Mouse (Mus musculus) heart, postnatal 14 days (tissue): Measurements from ENCODE around the gene Klhdc4. TPM values are rescaled to one million over a fixed set of nuclear protein-coding genes. Genes with fewer than 3 reads are reported as not detected.

Experiments used
- DNase-seq, 2 experiments: peaks; one replicate each; pipeline ENCODE4 v3.0.0; 2021 to 2022
- intact Hi-C: fragments of 180-260 bp; cut with DNase I; formaldehyde crosslinking; loops from one replicate; pipeline ENCODE4 v1.15.1; 2025
- total RNA-seq, 2 experiments: library from RNA; stranded (reverse); gene quantifications; 2 replicates each; pipeline ENCODE4 v1.2.3; 2021

The Klhdc4 gene
- total RNA-seq, 2 experiments from 2014 or later: 13.2 to 13.8 TPM

GRCm38 (mm10) chr8:121850821-121851470 lies 21.6 kb upstream of the Klhdc4 start:
- intact Hi-C loops: loop anchor here (1.0 to 2.0 kb wide), 2 partner anchors 58 to 74 kb away; no protein-coding TSS in a partner anchor
- DNase-seq: peak; percentile 95 to 99

- no peak for DNase-seq
- intact Hi-C loops: loop anchor here (1.0 to 2.0 kb wide), 2 partner anchors 59 to 74 kb away; no protein-coding TSS in a partner anchor
Observed at GRCm38 (mm10) chr8:121850436-121850820, 21.1 kb upstream of the Klhdc4 start.

- intact Hi-C loops: loop anchor here (1.0 to 2.0 kb wide), 2 partner anchors 59 to 75 kb away; no protein-coding TSS in a partner anchor
- peak; percentile 75 for DNase-seq
Observed at GRCm38 (mm10) chr8:121850018-121850417, 20.6 kb upstream of the Klhdc4 start.

- intact Hi-C loops: no loop called here
- no peak for DNase-seq
Observed at GRCm38 (mm10) chr8:121849303-121849702, 19.9 kb upstream of the Klhdc4 start.

GRCm38 (mm10) chr8:121848495-121848894 lies 19.1 kb upstream of the Klhdc4 start:
- intact Hi-C loops: no loop called here
- DNase-seq: no peak

- intact Hi-C loops: no loop called here
- no peak for DNase-seq
Observed at GRCm38 (mm10) chr8:121847987-121848386, 18.6 kb upstream of the Klhdc4 start.

GRCm38 (mm10) chr8:121847261-121847822 lies 18.0 kb upstream of the Klhdc4 start:
- intact Hi-C loops: no loop called here
- DNase-seq: no peak

DNA sequence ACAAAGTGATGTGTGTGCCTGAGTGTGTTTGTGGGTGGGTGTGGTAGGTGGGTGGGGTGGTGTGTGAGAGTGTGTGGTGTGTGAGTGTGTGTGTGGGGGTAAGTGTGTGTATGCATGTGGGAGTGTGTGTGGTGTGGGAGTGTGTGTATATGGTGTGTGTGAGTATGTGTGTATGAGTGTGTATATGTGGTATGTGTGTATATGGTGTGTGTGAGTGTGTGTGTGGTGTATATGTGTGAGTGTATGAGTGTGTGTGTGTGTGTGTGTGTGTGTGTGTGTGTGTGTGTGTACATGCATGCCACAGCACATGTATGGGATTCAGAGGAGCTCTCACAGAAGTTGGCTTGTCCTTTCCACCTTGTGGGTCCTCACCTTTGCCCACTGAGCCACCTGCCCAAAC lies 17.4 kb upstream of the Klhdc4 start:
- intact Hi-C loops: no loop called here
- DNase-seq: no peak

- no peak for DNase-seq
- intact Hi-C loops: no loop called here
Observed at GRCm38 (mm10) chr8:121844765-121845164, 15.4 kb upstream of the Klhdc4 start.

DNA sequence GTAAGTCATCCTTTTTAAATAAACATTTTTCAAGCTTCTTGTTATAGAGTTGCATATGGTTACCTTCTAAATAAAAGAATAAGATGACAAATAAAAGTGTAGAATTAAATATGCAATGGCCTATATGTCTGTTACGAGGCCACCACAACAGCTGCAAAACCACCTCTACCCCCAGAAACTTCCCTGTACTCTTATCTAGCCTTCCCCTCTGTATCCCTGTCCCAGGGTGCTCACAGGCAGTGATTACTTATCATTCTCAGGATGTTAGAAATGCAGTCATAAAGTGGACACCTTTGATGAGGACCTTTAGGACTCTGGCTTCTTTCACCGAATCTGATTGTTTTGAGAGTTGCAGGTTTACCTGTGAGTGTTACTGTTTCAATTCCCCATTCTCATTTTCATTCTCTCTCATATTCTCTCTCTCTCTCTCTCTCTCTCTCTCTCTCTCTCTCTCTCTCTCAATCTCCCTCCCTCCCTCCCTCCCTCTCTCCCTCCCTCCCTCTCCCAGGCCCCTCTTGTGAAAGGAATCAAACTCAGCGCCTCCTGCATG lies 13.9 kb upstream of the Klhdc4 start:
- intact Hi-C loops: no loop called here
- no peak for DNase-seq

DNA sequence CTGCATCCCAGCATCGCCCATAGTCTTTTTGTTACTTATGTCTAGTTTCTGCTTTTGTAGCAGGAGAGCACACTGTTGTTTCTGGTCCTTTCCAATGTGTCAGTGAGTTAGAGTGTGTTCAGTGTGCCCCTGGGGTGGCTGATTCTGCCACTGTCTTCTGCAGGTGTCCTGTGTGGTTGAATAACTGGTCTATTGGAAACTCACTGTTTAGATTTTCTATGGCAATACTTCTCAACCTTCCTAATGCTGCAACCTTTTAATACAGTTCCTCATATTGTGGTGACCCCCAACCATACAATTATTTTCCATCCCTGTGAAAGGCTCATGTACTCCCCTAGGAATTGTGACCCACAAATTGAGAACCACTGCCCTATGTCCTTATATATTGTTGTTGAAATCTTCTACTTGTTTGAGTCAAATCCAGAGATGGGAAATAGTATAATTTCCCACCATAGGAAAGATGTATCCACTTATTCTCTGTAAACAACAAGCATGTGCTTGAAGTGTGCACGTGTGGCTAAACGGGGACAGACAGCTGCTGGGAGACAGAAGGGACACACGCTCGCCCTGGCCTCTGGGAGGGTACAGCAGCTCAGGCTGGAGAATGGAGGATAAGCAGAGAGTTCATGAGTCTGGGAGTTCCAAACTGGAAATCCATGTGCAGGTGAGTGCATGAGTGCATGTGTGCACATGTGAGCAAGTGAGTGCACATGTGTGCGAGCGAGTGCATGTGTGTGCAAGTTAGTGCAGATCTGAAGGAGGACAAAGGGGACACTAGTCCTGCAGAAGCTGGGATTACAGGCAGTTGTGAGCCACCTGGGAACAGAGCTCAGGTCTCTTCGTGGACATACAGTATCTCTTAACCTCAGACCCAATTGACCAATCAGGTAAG lies 12.9 kb upstream of the Klhdc4 start:
- intact Hi-C loops: no loop called here
- DNase-seq: no peak

- DNase-seq: peak in 1 of 2 experiments; percentile 45
- intact Hi-C loops: no loop called here
Observed at GRCm38 (mm10) chr8:121841242-121841641, 11.9 kb upstream of the Klhdc4 start.

DNA sequence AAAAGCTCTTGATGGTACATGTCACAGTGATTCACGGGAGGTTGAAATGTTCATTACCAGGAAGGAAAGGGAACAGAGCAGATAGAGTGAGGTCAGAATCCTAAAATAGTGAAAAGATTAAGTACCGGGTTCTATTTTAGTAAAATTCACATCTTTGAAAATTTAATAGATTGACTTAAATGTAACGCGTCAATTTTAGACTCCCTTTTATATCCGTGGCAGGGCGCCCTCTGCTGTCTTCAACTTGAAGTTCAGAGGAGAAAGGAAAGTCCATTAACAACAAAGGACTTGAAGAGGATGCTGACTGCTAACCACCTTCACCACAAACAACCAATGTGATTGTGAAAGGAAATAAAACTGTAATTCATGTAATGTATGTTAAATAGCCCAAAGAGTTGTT lies 3.1 kb upstream of the Klhdc4 start:
- intact Hi-C loops: loop anchor here (5.0 to 10.0 kb wide), 2 partner anchors 115 to 288 kb away; partner anchors contain the start of gene 1700018B08Rik
- peak; percentile 58 to 81 for DNase-seq

- DNase-seq: no peak
- intact Hi-C loops: loop anchor here (5.0 to 10.0 kb wide), 2 partner anchors 115 to 287 kb away; partner anchors contain the start of gene 1700018B08Rik
Observed at GRCm38 (mm10) chr8:121832061-121832460, 2.7 kb upstream of the Klhdc4 start.

- peak in 1 of 2 experiments; percentile 18 for DNase-seq
- intact Hi-C loops: loop anchor here (5.0 to 10.0 kb wide), 2 partner anchors 113 to 285 kb away; partner anchors contain the start of gene 1700018B08Rik
Observed at GRCm38 (mm10) chr8:121829777-121830362, 501 bp upstream of the Klhdc4 start.

GRCm38 (mm10) chr8:121828376-121829023 lies 869 bp downstream of the Klhdc4 start:
- intact Hi-C loops: no loop called here
- DNase-seq: no peak

GRCm38 (mm10) chr8:121827726-121828125 lies 1.6 kb downstream of the Klhdc4 start:
- intact Hi-C loops: no loop called here
- no peak for DNase-seq

DNA sequence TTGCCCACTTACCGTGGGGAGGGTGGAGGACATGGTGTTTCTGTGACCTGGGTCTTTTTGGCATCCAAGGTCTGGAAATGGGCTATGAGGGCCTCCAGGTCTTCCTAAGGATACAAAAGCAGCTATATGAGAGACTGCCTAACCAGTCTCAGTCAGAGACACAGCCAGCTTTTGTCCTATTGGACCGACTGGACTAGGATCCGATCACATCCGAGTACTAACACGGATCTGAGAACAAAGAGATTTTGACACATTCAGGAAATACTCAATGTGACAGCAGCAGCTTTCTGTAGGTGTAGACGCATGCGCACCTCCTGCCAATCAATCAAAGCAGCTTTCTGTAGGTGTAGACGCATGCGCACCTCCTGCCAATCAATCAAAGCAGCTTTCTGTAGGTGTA lies 7.6 kb downstream of the Klhdc4 start:
- DNase-seq: no peak
- intact Hi-C loops: no loop called here

GRCm38 (mm10) chr8:121821320-121821719 lies 8.0 kb downstream of the Klhdc4 start:
- no peak for DNase-seq
- intact Hi-C loops: no loop called here

- no peak for DNase-seq
- intact Hi-C loops: no loop called here
Observed at GRCm38 (mm10) chr8:121820840-121821239, 8.5 kb downstream of the Klhdc4 start.
